22 mouse cellular contexts compared by ENCODE assay signal in genomic region chr15:63190086-63190485, GRCm38 (mm10).
DNase-seq lines count a peak whose midpoint lies in the region; ATAC-seq and TF ChIP-seq lines count a peak whose summit lies in the region.
"Had no signal": no experiment of that assay in that cellular context is flagged by ENCODE, and none has a peak within 500 bp of the region (broad histone marks: within the 10 kb centered on the region; RNA-seq: fewer than 3 reads in every experiment).

No protein-coding gene starts in this region.

- no peak for DNase-seq in kidney, adult 18-20 months
- DNase-seq in embryo, embryonic 11 days, result peak; percentile 63
- peak; percentile 23 for DNase-seq in embryonic facial prominence, embryonic 14.5 days (ENCODE audit: low spot score)
- no peak for DNase-seq in spleen, postnatal 4 days (ENCODE audit: low spot score in 2 of 2)
- DNase-seq in thymus, adult 2 months, result no peak
- DNase-seq: B cell, adult 2 months; cerebellum, adult 8-10 months; gastrocnemius, postnatal 25 days; kidney, postnatal 36 days; liver, postnatal 0 days; right cerebral cortex, postnatal 25 days had no signal

- no peak for TF ChIP-seq CTCF in thymus, adult 2 months (IDR thresholded peaks at IDR 0.05; ENCODE audit: borderline replicate concordance, control insufficient read depth, extremely low read depth, insufficient read depth, low read length, poor library complexity)

- H3K9ac ChIP-seq in kidney, embryonic 14.5 days (ENCODE audit: low read depth, low read length), result no peak overlapping the region
- no peak overlapping the region for H3K9ac ChIP-seq in embryonic facial prominence, embryonic 14.5 days (ENCODE audit: low read depth, low read length)
- H3K9ac ChIP-seq in limb, embryonic 13.5 days, result no peak overlapping the region
- H3K9ac ChIP-seq: forebrain, embryonic 13.5 days; hindbrain, embryonic 13.5 days; intestine, embryonic 15.5 days; liver, postnatal 0 days; midbrain, embryonic 15.5 days; neural tube, embryonic 15.5 days had no signal

- no peaks in the 10 kb centered on the region for H3K9me3 ChIP-seq in kidney, embryonic 14.5 days (ENCODE audit: control insufficient read depth, low read length)
- H3K9me3 ChIP-seq in embryonic facial prominence, embryonic 14.5 days (ENCODE audit: control insufficient read depth, low read length), result no peaks in the 10 kb centered on the region
- no peaks in the 10 kb centered on the region for H3K9me3 ChIP-seq in limb, embryonic 13.5 days
- H3K9me3 ChIP-seq: forebrain, embryonic 13.5 days; hindbrain, embryonic 13.5 days; intestine, embryonic 15.5 days; megakaryocyte, embryonic 14.5 days; midbrain, embryonic 15.5 days; neural tube, embryonic 15.5 days had no signal

- 25% methylated on average over 2 of the region's 2 CpGs for WGBS in kidney, embryonic 14.5 days
- WGBS in embryonic facial prominence, embryonic 14.5 days, result 22% methylated on average over 2 of the region's 2 CpGs
- 10% methylated on average over 2 of the region's 2 CpGs for WGBS in limb, embryonic 13.5 days
- WGBS in thymus, adult 2 months, result 64% methylated on average over 2 of the region's 2 CpGs

- no peak overlapping the region for H3K4me2 ChIP-seq in kidney, embryonic 14.5 days (replicated peaks; ENCODE audit: low read depth, low read length)
- H3K4me2 ChIP-seq in embryonic facial prominence, embryonic 14.5 days (ENCODE audit: low read depth, low read length), result no peak overlapping the region
- no peak overlapping the region; the same call in 1 of the 2 replicates for H3K4me2 ChIP-seq in limb, embryonic 13.5 days (replicated peaks)
- H3K4me2 ChIP-seq: forebrain, embryonic 13.5 days; hindbrain, embryonic 13.5 days; intestine, embryonic 15.5 days; midbrain, embryonic 15.5 days; neural tube, embryonic 15.5 days had no signal

- no peaks in the 10 kb centered on the region for H3K27me3 ChIP-seq in kidney, embryonic 14.5 days (ENCODE audit: control insufficient read depth, insufficient read depth, low read length)
- no peaks in the 10 kb centered on the region for H3K27me3 ChIP-seq in embryonic facial prominence, embryonic 14.5 days (replicated peaks; ENCODE audit: control insufficient read depth, insufficient read depth, low read length)
- no peaks in the 10 kb centered on the region for H3K27me3 ChIP-seq in limb, embryonic 13.5 days
- no peaks in the 10 kb centered on the region for H3K27me3 ChIP-seq in thymus, adult 2 months (ENCODE audit: control insufficient read depth, insufficient read depth, low read length)
- H3K27me3 ChIP-seq: forebrain, embryonic 13.5 days; hindbrain, embryonic 13.5 days; intestine, embryonic 15.5 days; megakaryocyte, embryonic 14.5 days; midbrain, embryonic 15.5 days; neural tube, embryonic 15.5 days had no signal

- no peak overlapping the region for H3K27ac ChIP-seq in kidney, embryonic 14.5 days (ENCODE audit: low read depth, low read length)
- H3K27ac ChIP-seq in embryonic facial prominence, embryonic 14.5 days (replicated peaks; ENCODE audit: low read depth, low read length), result no peak overlapping the region
- peak overlapping the region; percentile 7; the same call in 1 of the 2 replicates for H3K27ac ChIP-seq in limb, embryonic 13.5 days
- H3K27ac ChIP-seq in thymus, adult 2 months (ENCODE audit: control insufficient read depth, insufficient read depth, low read length), result no peak overlapping the region
- H3K27ac ChIP-seq: forebrain, embryonic 13.5 days; hindbrain, embryonic 13.5 days; intestine, embryonic 15.5 days; midbrain, embryonic 15.5 days; neural tube, embryonic 15.5 days; stomach, postnatal 0 days had no signal

- H3K36me3 ChIP-seq in kidney, embryonic 14.5 days (ENCODE audit: control insufficient read depth, insufficient read depth, low read length), result no peaks in the 10 kb centered on the region
- no peaks in the 10 kb centered on the region for H3K36me3 ChIP-seq in embryonic facial prominence, embryonic 14.5 days (ENCODE audit: control insufficient read depth, insufficient read depth, low read length)
- H3K36me3 ChIP-seq in limb, embryonic 13.5 days, result no peaks in the 10 kb centered on the region
- no peaks in the 10 kb centered on the region for H3K36me3 ChIP-seq in thymus, adult 2 months (ENCODE audit: control insufficient read depth, insufficient read depth, low read length)
- H3K36me3 ChIP-seq: hindbrain, embryonic 13.5 days; intestine, embryonic 15.5 days; midbrain, embryonic 15.5 days; neural tube, embryonic 15.5 days had no signal

- no peak for TF ChIP-seq POLR2A in thymus, adult 2 months (IDR thresholded peaks at IDR 0.05; ENCODE audit: control insufficient read depth, extremely low read depth, insufficient read depth, low read length, poor library complexity)

- peaks cover 7% of the 10 kb centered on the region; the same call in 1 of the 2 replicates for H3K4me1 ChIP-seq in kidney, embryonic 14.5 days (ENCODE audit: control insufficient read depth, insufficient read depth, low read length)
- 0 out of 2 replicates have a peak, but pooled peaks cover 12% of the 10 kb centered on the region for H3K4me1 ChIP-seq in embryonic facial prominence, embryonic 14.5 days (ENCODE audit: control insufficient read depth, insufficient read depth, low read length)
- H3K4me1 ChIP-seq in limb, embryonic 13.5 days, result peaks cover 31% of the 10 kb centered on the region
- 0 out of 2 replicates have a peak, but pooled peaks cover 2% of the 10 kb centered on the region for H3K4me1 ChIP-seq in thymus, adult 2 months (replicated peaks; ENCODE audit: control insufficient read depth, insufficient read depth, low read length)
- H3K4me1 ChIP-seq: forebrain, embryonic 13.5 days; hindbrain, embryonic 13.5 days; intestine, embryonic 15.5 days; neural tube, embryonic 15.5 days had no signal

- no peak overlapping the region for H3K4me3 ChIP-seq in kidney, embryonic 14.5 days (ENCODE audit: low read length)
- no peak overlapping the region for H3K4me3 ChIP-seq in embryonic facial prominence, embryonic 14.5 days (ENCODE audit: low read depth, low read length)
- H3K4me3 ChIP-seq in limb, embryonic 13.5 days, result no peak overlapping the region
- H3K4me3 ChIP-seq in thymus, adult 2 months (ENCODE audit: control insufficient read depth, insufficient read depth, low read length), result no peak overlapping the region
- H3K4me3 ChIP-seq: erythroblast, embryonic 14.5 days; forebrain, embryonic 13.5 days; hindbrain, embryonic 13.5 days; intestine, embryonic 15.5 days; megakaryocyte, embryonic 14.5 days; midbrain, embryonic 15.5 days; myocyte; neural tube, embryonic 15.5 days had no signal

- ATAC-seq in kidney, embryonic 14.5 days (ENCODE audit: low FRiP score, low TSS enrichment), result peak; percentile 29; the same call in 1 of the 2 replicates
- no peak for ATAC-seq in embryonic facial prominence, embryonic 14.5 days (ENCODE audit: low read depth)
- ATAC-seq in limb, embryonic 13.5 days (ENCODE audit: low FRiP score, low read depth), result peak; percentile 83
- ATAC-seq: forebrain, embryonic 13.5 days; intestine, embryonic 15.5 days; liver, postnatal 0 days; midbrain, embryonic 15.5 days had no signal

Comparison
In these comparisons a context has a peak if more than half of its experiments do, and no peak if none do; other contexts are left out.
1. DNase-seq: peak in embryo, embryonic 11 days (single experiment) and embryonic facial prominence, embryonic 14.5 days (single experiment); none in kidney, adult 18-20 months (single experiment), spleen, postnatal 4 days (0 of 2) and thymus, adult 2 months (single experiment).